Mouse (Mus musculus): Measurements from ENCODE around the gene Plcg2.

The Plcg2 gene

GRCm38 (mm10) chr8:117634406-117634805 lies 136.3 kb downstream of the Plcg2 start:
- no peak for DNase-seq (ENCODE audit: low read depth, low spot score)

- DNase-seq (ENCODE audit: low read depth, low spot score): no peak
These were observed 139.4 kb downstream of the Plcg2 start for GRCm38 (mm10) chr8:117637462-117637861.

GRCm38 (mm10) chr8:117639631-117640030 lies 141.5 kb downstream of the Plcg2 start:
- no peak for DNase-seq (ENCODE audit: low read depth, low spot score)

- no peak for DNase-seq (ENCODE audit: low read depth, low spot score)
These were observed 147.4 kb downstream of the Plcg2 start for GRCm38 (mm10) chr8:117645486-117645885.

GRCm38 (mm10) chr8:117646020-117646419 lies 147.9 kb downstream of the Plcg2 start:
- DNase-seq (ENCODE audit: low read depth, low spot score): peak; percentile 51

GRCm38 (mm10) chr8:117646440-117646839 lies 148.3 kb downstream of the Plcg2 start:
- DNase-seq (ENCODE audit: low read depth, low spot score): no peak

GRCm38 (mm10) chr8:117652318-117652717 lies 154.2 kb downstream of the Plcg2 start:
- no peak for DNase-seq (ENCODE audit: low read depth, low spot score)

- no peak for DNase-seq (ENCODE audit: low read depth, low spot score)
These were observed 160.9 kb downstream of the Plcg2 start for GRCm38 (mm10) chr8:117658990-117659389.

GRCm38 (mm10) chr8:117660358-117661031 lies 162.4 kb downstream of the Plcg2 start:
- peak; percentile 49 for DNase-seq (ENCODE audit: low read depth, low spot score)

- DNase-seq (ENCODE audit: low read depth, low spot score): no peak
These were observed 169.4 kb downstream of the Plcg2 start for GRCm38 (mm10) chr8:117667349-117668124.

GRCm38 (mm10) chr8:117670461-117670860 lies 172.4 kb downstream of the Plcg2 start:
- DNase-seq (ENCODE audit: low read depth, low spot score): no peak

GRCm38 (mm10) chr8:117672558-117672957 lies 174.5 kb downstream of the Plcg2 start:
- DNase-seq (ENCODE audit: low read depth, low spot score): no peak

- DNase-seq (ENCODE audit: low read depth, low spot score): no peak
These were observed 175.3 kb downstream of the Plcg2 start, which contains the start of gene Sdr42e1 for GRCm38 (mm10) chr8:117673430-117673830. Sdr42e1 (minus strand) TSS chr8:117673689.

- no peak for DNase-seq (ENCODE audit: low read depth, low spot score)
These were observed 177.1 kb downstream of the Plcg2 start for GRCm38 (mm10) chr8:117675171-117675570.

- no peak for DNase-seq (ENCODE audit: low read depth, low spot score)
These were observed 178.4 kb downstream of the Plcg2 start for GRCm38 (mm10) chr8:117676460-117676859.

- DNase-seq (ENCODE audit: low read depth, low spot score): no peak
These were observed 178.9 kb downstream of the Plcg2 start for GRCm38 (mm10) chr8:117677011-117677410.

- no peak for DNase-seq (ENCODE audit: low read depth, low spot score)
These were observed 180.6 kb downstream of the Plcg2 start for GRCm38 (mm10) chr8:117678650-117679049.

- DNase-seq (ENCODE audit: low read depth, low spot score): no peak
These were observed 185.9 kb downstream of the Plcg2 start for GRCm38 (mm10) chr8:117683925-117684472.

- no peak for DNase-seq (ENCODE audit: low read depth, low spot score)
These were observed 186.4 kb downstream of the Plcg2 start for GRCm38 (mm10) chr8:117684504-117684903.
